Mouse (Mus musculus): ENCODE measurements around the gene Snx29. TPM values are rescaled to one million over a fixed set of nuclear protein-coding genes. Genes with fewer than 3 reads are reported as not detected.

Gene Snx29
- total and polyA plus RNA-seq, 3 experiments, result 1.2 to 3.2 (median 3.1) TPM

- Histone ChIP-seq H3K27ac (ENCODE audit: insufficient read depth, low read depth) (no peak overlapping the region), H3K79me2 (replicated peaks; ENCODE audit: control insufficient read depth, extremely low read depth, insufficient read depth, poor library complexity, severe bottlenecking) (no peaks in the 10 kb centered on the region), H3K36me3 (replicated peaks in 1 of 2; ENCODE audit: control insufficient read depth in 1 of 2, insufficient read depth in 1 of 2, low read length in 1 of 2) (peaks cover 0 to 2% of the 10 kb centered on the region in 2 experiments), H3K4me1 (ENCODE audit: control insufficient read depth in 1 of 2, insufficient read depth in 2 of 2) (peaks cover 10 to 25% of the 10 kb centered on the region in 2 experiments), H3K4me2 (ENCODE audit: insufficient read depth, low read depth, poor library complexity, severe bottlenecking) (no peak overlapping the region), H3K9ac (ENCODE audit: insufficient read depth, low read depth) (no peak overlapping the region), H3K4me3 (replicated peaks in 1 of 3; ENCODE audit: low read depth in 2 of 3, low read length in 2 of 3, poor library complexity in 1 of 3) (no peak overlapping the region), H3K27me3 (replicated peaks) (no peaks in the 10 kb centered on the region), H3K9me3 (replicated peaks; ENCODE audit: low read length) (no peaks in the 10 kb centered on the region)
- no peak for DNase-seq (ENCODE audit: extremely low read depth)
- TF ChIP-seq E2F4 (IDR thresholded peaks at IDR 0.05; ENCODE audit: insufficient replicate concordance, low read depth, low read length) (no peak), TBP (conservative IDR thresholded peaks at IDR 0.05; ENCODE audit: low read depth, low read length) (no peak), SMC3 (IDR thresholded peaks at IDR 0.05; ENCODE audit: low read depth, low read length) (no peak), ELF1 (IDR thresholded peaks at IDR 0.05; ENCODE audit: low read depth, low read length) (no peak), IRF4 (IDR thresholded peaks at IDR 0.05; ENCODE audit: low read depth, low read length) (no peak), RCOR1 (conservative IDR thresholded peaks at IDR 0.05; ENCODE audit: low read depth, low read length) (no peak), USF2 (conservative IDR thresholded peaks at IDR 0.05; ENCODE audit: low read depth, low read length) (no peak), SIN3A (IDR thresholded peaks at IDR 0.05; ENCODE audit: low read length) (no peak), ZNF384 (IDR thresholded peaks at IDR 0.05; ENCODE audit: low read depth, low read length) (no peak), USF1 (IDR thresholded peaks at IDR 0.05; ENCODE audit: low read depth, low read length) (no peak), PAX5 (IDR thresholded peaks at IDR 0.05; ENCODE audit: low read length) (no peak), MAX (IDR thresholded peaks at IDR 0.05; ENCODE audit: low read length) (no peak), MEF2A (IDR thresholded peaks at IDR 0.05; ENCODE audit: borderline replicate concordance, low read depth, low read length) (no peak), ZKSCAN1 (IDR thresholded peaks at IDR 0.05; ENCODE audit: borderline replicate concordance, low read depth, low read length) (no peak), EP300 (IDR thresholded peaks at IDR 0.05; ENCODE audit: low read length) (no peak), CTCF (conservative IDR thresholded peaks at IDR 0.05 in 1 of 2, IDR thresholded peaks at IDR 0.05 in 1 of 2; ENCODE audit: low read depth in 2 of 2, low read length in 2 of 2) (no peak), POLR2AphosphoS2 (IDR thresholded peaks at IDR 0.05; ENCODE audit: low read depth, low read length) (no peak), GABPA (IDR thresholded peaks at IDR 0.05; ENCODE audit: insufficient replicate concordance, low read depth, low read length) (no peak), BHLHE40 (IDR thresholded peaks at IDR 0.05; ENCODE audit: low read depth, low read length) (no peak), JUND (conservative IDR thresholded peaks at IDR 0.05; ENCODE audit: low read depth, low read length) (no peak)
- in situ Hi-C loops (cut with MboI; ENCODE audit: low pct_ligation_motif_present, low pct_unique_long_range_greater_than_20kb, low sequenced_read_pairs) (no loop called here), dilution Hi-C loops (cut with MboI; ENCODE audit: extremely low pct_ligation_motif_present, extremely low pct_unique_long_range_greater_than_20kb, low sequenced_read_pairs) (no loop called here)
These were observed 42.9 kb downstream of the Snx29 start for GRCm38 (mm10) chr16:11365626-11366025.

- no peaks in the 10 kb centered on the region for H3K9me3 ChIP-seq (replicated peaks; ENCODE audit: low read length)
- peaks cover 12 to 31% of the 10 kb centered on the region in 2 experiments for H3K4me1 ChIP-seq (ENCODE audit: control insufficient read depth in 1 of 2, insufficient read depth in 2 of 2)
- no peak overlapping the region for H3K27ac ChIP-seq (ENCODE audit: insufficient read depth, low read depth)
- no peak overlapping the region for H3K4me2 ChIP-seq (ENCODE audit: insufficient read depth, low read depth, poor library complexity, severe bottlenecking)
- no peak overlapping the region for H3K9ac ChIP-seq (ENCODE audit: insufficient read depth, low read depth)
- TF ChIP-seq ZMIZ1 (IDR thresholded peaks at IDR 0.05; ENCODE audit: low read depth, low read length), result no peak
- no peak for TF ChIP-seq MAZ (IDR thresholded peaks at IDR 0.05; ENCODE audit: low read depth, low read length)
- no peak for TF ChIP-seq MAX (IDR thresholded peaks at IDR 0.05; ENCODE audit: low read length)
- TF ChIP-seq USF1 (IDR thresholded peaks at IDR 0.05; ENCODE audit: low read depth, low read length), result no peak
- no peak for TF ChIP-seq CHD1 (IDR thresholded peaks at IDR 0.05; ENCODE audit: low read depth, low read length)
- no peaks in the 10 kb centered on the region for H3K27me3 ChIP-seq (replicated peaks)
- no peaks in the 10 kb centered on the region for H3K79me2 ChIP-seq (replicated peaks; ENCODE audit: control insufficient read depth, extremely low read depth, insufficient read depth, poor library complexity, severe bottlenecking)
- no peak for DNase-seq (ENCODE audit: extremely low read depth)
- H3K4me3 ChIP-seq (replicated peaks in 1 of 3; ENCODE audit: low read depth in 2 of 3, low read length in 2 of 3, poor library complexity in 1 of 3), result no peak overlapping the region
- in situ Hi-C loops (cut with MboI; ENCODE audit: low pct_ligation_motif_present, low pct_unique_long_range_greater_than_20kb, low sequenced_read_pairs) (no loop called here), dilution Hi-C loops (cut with MboI; ENCODE audit: extremely low pct_ligation_motif_present, extremely low pct_unique_long_range_greater_than_20kb, low sequenced_read_pairs) (no loop called here)
- peaks cover 0 to 2% of the 10 kb centered on the region in 2 experiments for H3K36me3 ChIP-seq (replicated peaks in 1 of 2; ENCODE audit: control insufficient read depth in 1 of 2, insufficient read depth in 1 of 2, low read length in 1 of 2)
These were observed 44.1 kb downstream of the Snx29 start for GRCm38 (mm10) chr16:11366851-11367250.

Data from CH12.LX (cell line).